Mouse (Mus musculus): ENCODE data around the gene Slc9a1.

Slc9a1 gene

DNA sequence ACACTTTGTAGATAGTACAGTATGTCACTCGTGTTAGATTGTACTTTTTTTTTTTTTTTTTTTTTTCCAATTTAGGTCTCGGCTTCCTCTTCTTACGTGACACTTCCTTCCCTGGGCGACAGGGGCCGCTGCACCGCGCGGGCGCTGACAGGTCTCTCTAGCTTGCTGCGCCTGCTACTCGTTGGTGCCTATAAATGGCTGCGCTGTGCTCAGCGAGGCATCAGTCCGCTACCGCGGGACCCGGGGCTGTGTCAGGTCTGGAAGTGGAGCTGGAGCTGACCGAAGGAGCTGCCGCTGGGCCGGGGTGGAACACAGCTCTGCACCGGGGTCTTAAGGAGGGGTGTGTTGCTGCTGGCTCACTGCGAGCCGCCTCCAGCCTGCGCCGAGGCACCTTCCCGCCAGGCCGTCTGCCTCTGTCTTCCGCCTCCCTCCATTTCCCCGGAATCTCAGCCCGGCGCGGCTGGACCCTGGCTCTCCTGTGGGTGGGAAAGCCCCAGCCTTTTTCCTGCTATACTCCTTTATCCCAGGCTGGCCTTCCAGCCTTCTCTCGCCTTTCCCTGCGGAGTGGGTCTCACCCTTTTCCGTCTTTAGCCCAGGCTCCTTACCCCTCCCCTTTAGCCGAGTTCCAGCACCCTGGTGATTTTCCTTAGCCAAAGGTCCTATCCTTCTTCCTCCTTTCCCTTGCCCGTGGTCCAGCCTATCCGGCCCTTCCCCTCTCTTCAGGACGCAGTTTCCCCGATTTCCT is at the start of gene Slc9a1:
Slc9a1 (plus strand) TSS at position 154 of the 745 bp plus-strand sequence.
- DNase-seq (ENCODE audit: low read depth, low spot score) = peak; percentile 92

DNA sequence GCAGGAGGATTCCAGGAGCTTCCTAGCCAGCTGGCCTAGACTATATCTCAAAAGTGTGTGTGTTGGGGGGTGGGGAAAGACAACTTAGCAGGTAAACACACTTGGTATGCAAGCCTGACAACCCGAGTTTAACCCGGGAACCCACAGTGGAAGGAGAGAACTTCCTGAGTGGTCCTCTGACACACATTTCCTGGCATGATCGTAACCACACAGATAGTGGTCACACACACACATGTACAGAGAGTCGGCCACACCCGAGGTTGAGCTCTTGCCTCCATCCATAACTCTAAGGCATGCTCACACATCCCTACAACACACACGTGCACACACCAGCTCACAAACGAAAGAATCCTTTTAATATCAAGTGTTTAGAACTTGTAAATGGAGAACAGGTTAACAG is 41.4 kb upstream of the Slc9a1 start:
- DNase-seq (ENCODE audit: low read depth, low spot score) = no peak

DNA sequence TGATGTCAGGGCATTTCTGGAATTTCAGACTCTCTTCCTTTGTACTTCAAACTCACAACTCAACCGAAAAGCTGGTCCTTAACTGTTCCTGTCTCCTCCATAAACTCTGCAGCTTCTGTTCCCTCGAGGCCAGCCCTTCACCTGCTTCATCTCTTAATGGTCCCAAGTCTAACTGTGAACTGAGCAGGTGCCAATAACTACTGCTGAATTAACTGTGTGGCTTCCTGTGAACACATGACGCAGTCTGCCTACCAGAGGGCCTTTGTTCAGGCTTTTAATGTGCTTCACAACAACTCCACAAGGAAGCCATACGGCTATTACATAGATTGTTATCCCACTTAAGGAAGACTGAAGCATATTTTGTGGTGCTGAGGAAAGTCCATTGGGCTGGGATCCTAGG is 39.2 kb upstream of the Slc9a1 start:
- no peak for DNase-seq (ENCODE audit: low read depth, low spot score)

DNA sequence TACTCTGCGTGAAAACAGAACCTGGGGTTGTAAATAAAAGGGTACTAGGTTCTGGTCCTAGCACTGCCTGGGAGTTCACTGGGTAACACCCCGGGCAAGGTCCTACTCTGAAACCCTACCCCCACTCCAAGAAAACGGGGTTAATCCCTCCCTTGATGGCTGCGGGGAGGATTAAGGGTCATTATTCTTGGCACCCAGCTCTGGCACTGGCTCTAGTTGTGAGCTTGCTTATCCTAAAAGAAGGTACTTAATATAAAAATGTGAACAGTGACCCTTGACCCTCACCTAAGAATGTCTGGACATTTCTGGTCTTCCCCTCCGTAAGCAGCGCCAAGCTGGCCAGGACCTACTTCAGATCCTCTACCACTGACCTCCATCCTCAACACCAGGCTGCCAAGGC is 36.2 kb upstream of the Slc9a1 start:
- DNase-seq (ENCODE audit: low read depth, low spot score) = no peak

DNA sequence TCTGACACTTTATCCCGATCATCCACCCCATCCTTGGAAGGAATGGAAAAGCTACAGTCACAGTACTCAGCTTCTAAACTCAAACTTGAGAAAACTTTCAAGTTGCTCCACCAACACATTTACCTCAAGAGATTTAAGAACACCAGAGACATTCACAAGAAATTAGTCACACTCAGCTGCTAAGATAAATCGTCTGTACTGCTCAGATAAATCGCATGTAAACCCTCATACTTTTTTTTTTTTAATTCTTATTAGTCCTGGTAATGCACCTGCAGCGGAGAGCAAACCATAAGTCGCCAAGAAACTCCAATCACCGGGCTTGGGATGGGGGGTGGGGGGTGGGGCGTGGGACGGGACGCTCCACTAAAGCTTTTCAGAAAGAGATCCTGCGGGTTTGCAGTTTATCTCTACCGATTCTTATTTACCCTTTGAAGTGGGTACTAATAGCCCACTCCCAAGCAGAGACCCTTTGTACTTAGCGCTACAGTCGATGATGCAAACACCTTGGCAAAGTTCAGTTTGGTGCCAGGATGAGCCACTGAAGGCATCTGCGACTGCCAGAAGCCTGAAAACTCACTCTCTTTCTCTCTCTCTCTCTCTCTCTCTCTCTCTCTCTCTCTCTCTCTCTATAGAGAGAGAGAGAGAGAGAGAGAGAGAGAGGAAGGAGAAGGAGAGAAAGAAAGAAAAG is 31.5 kb upstream of the Slc9a1 start:
- DNase-seq (ENCODE audit: low read depth, low spot score) = no peak

DNA sequence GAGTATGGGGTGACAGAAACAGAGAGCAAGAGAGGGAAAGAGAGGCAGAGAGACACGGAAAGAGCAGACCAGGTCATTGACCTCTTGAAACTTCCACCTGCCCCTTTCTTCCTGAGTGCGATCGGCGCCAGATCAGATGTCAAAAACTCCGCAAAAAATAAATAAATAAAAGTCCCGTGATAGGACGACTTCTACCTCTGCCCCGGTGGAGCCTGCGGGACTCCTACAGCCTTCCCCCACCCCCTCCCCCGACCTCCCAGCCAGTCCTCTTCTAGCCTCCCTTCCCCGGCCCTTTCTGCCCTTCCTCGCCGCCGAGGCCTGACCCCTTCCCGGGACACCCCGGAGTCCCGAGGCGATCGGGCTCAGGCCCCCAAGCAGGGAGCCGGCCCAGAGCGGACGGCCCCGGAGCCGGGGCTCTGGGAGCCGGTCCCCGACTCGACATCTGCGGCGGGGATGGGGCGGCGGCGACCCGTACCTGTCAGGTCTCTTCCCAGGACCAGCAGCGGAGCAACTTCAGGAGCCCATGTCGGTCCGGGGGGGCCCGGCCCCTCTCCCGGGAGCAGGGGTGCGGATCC is 30.9 kb upstream of the Slc9a1 start:
- no peak for DNase-seq (ENCODE audit: low read depth, low spot score)

DNA sequence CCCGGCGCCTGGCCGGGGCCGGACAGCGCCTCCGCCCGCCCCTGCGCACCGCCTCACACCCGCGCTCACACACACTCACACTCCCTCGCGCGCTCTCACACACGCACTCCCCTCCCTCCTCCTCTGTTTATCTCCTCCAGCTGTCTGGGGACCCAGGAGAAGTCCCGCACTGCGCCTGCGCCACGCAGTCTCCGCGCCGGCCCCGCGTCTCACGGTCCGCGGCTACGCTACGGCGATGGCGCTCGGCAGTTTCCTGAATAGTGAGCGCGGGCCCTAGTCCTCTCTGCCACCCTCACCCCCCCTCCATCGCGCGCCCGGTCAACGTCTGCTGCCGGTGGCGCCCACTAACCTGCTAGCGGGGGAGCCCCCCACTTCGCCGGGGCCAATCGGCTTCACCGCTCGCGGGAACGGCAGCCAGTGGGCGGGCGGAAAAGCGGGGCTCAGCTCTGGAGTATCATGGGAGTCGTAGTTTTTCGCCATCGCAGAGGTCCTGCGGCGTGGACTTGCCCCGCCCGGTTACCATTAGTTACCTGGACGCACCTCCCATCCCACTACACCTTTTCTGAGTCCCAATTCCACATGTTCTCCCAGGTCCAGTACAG is 30.3 kb upstream of the Slc9a1 start:
- peak; percentile 89 for DNase-seq (ENCODE audit: low read depth, low spot score)

DNA sequence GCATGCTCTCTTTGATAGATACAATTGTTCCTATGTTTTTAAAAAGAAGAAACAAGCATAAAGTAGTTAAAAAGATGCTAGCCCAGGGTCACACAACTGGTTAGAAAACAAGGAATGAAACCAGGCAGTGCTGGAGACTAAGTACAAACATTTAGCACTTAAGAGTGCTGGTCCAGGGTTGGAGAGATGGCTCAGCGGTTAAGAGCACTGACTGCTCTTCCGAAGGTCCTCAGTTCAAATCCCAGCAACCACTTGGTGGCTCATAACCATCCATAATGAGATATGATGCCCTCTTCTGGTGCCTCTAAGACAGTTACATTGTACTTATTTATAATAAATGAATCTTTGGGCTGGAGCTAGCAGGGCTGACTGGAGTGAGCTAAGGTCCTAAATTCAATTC is 29.3 kb upstream of the Slc9a1 start:
- no peak for DNase-seq (ENCODE audit: low read depth, low spot score)

DNA sequence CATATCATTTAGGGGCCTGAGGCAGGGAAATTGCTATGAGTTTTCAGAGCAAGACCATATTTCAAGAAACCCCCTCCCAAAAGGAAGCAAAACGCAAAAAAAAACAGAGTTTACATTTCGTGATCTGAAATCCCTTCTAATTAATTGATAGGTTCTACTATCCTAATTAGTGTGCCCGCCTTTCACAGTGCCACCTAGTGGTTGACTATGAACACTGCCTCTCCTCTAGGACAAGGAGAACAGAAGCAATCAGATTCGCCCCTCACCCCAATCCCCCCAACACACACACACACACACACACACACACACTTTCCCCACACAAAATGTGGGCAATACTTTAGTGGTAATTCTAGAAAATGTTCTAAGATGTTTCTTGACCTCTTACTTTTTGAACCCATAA is 25.4 kb upstream of the Slc9a1 start:
- DNase-seq (ENCODE audit: low read depth, low spot score) = peak; percentile 53

DNA sequence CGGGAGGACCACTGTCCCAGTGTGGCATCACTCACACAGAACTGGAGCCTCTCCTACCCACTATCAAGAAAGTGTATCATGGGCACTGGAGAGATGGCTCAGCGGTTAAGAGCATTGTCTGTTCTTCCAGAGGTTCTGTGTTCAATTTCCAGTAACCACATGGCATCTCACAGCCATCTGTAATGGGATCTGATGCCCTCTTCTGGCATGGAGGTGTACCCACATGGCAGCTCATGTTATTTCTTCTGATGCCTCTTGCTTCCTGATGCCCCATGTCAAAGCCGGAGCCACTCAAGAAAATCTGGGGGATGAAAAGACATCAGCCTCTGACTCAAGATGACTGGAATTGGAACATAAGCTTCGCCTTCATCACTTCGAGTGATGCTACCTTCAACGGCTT is 23.8 kb upstream of the Slc9a1 start:
- peak; percentile 43 for DNase-seq (ENCODE audit: low read depth, low spot score)

DNA sequence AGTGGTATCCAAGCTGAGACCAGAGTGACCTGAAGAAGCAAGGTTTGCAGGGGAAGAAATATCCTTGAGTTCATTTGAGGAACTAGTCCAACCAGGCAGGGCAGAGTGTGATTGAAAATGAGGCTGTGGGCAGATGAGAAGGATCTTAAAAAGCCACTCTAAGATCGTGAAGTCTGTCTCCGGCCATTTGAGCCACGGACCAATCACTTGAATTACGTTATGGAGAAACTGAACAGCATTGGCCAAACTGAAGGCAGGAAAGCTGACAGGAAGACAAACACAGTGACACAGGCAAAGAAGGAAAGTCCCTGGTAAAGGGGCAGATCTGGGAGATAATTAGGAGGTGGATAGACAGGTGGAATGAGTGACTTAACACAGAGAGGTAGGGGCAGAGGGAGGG is 22.9 kb upstream of the Slc9a1 start:
- peak; percentile 8 for DNase-seq (ENCODE audit: low read depth, low spot score)

DNA sequence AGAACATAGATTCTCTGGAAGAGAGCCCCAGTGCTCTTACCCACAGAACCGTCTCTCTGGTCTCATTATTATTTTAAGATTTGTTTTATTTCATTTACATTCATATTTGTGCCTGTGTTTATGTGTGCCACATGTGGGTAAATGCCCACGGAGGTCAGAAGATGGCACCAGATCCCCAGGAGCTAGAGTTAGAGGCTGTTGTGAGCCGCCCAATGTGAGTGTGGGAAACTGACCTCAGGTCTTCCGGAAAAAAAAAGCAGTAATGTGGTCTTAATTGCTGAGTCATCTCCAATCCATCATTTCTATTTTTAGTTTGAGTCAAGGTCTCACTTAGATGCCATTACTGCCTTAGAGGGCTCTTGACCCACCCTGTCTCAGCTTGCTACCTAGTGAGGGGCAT is 21.9 kb upstream of the Slc9a1 start:
- DNase-seq (ENCODE audit: low read depth, low spot score) = peak; percentile 75

DNA sequence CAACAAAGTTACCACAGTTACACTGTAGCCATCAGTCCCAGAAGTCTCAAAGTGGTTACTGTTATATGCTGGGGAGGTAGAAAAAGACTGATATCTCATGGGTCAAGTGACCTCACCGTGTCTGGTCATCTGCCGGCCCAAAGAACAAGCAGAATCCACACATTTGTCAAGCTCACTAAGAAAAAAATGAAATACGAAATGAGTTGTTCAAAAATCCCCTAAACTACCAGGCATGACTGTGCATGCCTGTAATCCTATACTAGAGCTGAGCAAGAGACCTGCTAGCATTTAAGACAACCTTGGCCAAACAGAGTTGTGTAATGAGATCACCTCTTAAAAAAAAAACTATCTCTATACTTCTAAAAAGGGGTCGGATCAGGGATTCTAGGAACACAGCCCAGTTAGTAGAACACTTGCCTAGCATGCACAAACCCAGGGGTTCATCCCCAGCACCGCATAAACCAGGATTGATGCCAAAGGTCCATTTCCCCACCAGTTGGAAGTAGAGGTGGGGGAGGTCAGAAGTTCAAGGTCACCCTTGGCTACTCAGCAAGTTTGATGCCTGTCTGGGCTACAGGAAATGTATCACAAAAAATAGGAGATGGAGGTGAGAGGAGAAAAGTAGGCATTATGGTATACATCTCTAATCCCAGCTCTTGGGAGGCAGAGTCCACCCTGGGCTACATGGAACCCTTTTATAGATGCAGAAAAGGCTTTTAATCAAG is 21.3 kb upstream of the Slc9a1 start:
- peak; percentile 91 for DNase-seq (ENCODE audit: low read depth, low spot score)

DNA sequence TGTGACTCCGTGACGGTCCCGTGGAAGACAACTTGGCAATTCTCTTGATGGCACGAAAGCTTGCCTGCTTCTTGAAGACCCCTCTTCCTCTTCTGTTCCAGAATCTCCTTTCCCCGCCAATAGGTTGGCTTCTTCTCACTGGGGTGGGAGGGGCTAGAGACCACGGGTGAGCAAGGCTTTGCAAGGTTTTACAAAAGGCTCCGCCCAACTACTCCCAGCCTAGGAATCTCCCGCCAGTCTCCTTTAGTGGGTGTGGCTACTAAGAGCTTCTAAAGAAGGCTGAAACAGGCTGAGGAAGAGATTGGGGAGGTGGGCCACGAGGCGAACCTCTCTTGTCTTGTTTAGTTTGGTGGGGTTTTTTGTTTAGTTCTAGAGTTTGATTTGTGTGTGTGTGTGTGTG is 16.7 kb upstream of the Slc9a1 start:
- DNase-seq (ENCODE audit: low read depth, low spot score) = peak; percentile 100

DNA sequence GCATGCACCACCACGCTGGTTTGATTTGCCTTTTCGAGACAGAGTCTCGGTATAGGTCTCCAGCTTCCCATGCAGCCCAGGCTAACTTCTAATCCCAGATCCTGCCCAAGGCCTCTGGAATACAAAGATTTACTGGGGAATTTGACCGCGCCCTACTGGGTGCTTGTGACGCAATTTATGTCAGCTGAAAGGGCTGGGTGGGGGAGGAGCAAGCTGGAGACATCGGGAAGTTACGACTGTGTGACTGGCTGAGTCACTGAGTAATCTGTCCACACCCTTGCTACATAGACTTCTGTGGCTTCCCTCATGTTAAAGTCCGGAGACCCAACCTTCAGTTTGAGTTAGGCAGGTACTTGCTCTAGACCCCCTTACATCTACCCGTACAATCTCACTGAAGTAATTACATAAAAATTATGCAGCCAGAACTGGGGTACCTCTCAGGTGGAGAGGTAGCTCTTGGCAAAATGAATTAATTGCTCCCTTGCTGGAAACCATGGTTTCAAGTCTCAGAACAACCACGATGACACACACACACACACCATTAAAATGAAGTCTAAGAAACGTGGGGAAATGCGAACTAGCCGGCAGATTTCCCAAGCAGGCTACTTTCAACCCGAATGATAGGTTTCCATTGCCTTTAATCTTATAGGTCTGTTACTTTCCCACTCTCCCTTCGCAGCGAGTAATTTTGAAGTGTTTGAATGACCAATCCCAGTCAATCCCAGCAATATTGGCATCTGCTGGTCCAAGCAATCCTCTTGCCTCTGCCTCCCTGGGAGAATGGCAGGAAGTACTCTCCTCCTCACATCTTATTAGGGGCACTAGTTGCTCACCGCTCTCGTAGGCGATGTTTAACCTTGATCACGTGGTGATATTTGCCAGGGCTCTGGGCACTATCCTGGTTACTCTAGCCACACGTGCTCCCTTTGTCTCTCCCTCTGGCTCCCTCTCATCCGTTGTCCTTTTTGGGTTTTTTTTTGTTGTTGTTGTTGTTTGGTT is 15.8 kb upstream of the Slc9a1 start, which contains the start of gene Wdtc1:
Wdtc1 (minus strand) TSS at position 115 of the 999 bp plus-strand sequence.
- DNase-seq (ENCODE audit: low read depth, low spot score) = peak; percentile 100

DNA sequence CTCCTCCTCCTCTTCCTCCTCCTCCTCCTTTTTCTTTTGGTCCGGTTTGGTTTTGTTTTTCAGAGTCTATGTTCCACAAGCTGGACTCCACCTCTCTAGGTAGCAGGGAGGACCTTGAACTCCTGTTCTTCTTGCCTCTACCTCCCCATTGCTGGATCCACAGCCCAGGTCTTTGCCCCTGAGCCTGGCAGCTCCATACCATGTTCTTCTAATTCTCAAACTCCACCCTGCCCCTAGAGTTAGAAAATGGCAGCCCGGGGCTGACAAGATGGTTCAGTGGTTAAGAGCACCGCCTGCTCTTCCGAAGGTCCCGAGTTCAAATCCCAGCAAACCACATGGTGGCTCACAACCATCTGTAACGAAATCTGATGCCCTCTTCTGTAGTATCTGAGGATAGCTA is 14.9 kb upstream of the Slc9a1 start:
- peak; percentile 60 for DNase-seq (ENCODE audit: low read depth, low spot score)

DNA sequence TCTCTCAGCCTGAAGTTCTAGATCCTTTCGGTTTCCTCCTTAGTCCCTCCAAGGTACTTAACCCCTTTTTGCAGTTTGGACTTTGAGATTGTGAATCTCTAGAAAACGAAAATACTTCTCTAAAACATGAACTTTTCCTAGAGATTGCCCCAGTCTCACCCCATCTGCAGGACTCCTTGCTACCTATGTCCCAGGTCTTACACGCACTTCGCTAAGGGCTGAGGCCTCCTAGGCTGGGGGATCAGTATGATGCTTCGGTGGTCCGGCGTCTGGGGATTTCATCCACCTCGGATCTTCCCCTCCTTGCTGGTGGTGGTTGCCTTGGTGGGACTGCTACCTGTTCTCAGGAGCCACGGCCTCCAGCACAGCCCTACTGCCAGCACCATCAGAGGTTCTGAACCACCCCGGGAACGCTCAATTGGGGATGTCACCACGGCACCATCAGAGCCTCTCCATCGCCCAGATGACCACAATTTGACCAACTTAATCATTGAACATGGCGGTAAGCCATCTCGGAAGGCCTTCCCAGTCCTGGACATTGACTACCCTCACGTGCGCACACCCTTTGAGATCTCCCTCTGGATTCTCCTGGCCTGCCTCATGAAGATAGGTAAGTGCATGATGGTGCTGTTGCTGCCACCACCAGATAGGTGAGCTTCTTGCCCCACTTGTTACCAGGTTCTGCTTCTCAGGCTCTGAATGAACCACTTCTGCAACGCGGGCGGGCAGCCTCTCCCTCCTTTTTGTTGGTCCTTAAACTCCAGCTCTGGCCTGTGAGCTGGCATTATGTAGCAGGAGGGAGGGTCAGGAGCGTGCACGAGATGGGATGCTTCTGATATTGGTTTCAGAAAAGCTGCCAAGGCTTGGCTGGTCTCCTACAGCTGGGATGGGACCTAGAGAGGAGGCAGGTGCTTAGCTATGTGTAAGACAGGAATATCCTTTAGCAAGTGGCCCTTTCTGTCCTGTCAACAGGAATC is 1.1 kb downstream of the Slc9a1 start:
- peak; percentile 8 for DNase-seq (ENCODE audit: low read depth, low spot score)

DNA sequence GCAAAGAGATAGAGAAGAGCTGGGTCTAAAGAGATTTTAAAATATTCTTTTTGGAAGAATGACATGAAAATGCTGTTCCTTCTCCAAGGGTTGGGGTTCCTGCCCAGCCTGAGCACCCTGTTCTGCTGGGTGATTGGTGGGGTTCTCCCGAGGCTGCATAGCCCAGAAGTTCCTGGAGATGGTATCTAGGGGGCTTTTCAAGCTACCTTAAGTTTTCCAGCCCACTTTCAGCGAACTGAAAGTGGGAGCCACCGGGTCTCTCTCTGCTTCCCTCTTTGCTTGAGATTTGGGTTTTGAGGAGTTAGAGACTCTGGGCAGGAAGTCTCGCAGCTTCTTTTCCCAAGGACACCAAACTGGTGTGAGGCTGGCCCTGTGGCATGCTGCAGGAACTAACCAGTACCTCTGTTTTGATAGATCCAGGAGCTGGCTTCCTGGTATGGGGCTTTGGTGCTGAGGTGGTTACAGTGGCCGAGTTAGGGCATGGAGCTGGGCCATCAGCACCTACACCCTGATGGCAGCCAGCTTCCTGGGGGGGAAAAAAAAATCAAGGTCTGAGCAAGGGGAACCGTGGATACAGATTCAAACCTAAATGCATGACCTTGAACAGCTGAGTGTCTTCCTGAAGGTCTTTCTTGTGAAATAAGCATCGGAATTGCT is 2.2 kb downstream of the Slc9a1 start:
- DNase-seq (ENCODE audit: low read depth, low spot score) = peak; percentile 1

DNA sequence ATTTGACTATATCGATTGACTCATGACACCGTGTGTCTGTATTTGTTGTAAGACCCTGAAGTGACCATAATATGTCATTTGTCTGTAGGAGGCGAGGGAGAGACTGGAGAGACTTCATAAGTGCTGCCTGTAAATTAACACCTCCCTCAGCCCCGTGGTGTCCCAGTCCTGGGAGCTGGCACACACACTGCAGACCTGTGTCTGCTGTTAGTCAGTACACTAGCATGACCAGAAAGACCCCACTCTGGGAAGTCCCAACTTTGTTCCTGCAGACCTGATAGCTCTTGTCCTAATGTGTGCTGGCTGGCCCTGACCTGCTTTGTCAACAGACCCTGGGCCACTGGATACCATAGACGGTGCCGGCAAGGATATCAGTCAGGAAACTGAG is 2.8 kb downstream of the Slc9a1 start:
- peak; percentile 5 for DNase-seq (ENCODE audit: low read depth, low spot score)

Measured in R1 (cell line).